Mouse (Mus musculus) liver, adult (tissue): ENCODE measurements around the gene Capn1.
A peak's percentile ranks its signal among the peaks of the same experiment; 100 is the strongest.

Experiments used
- GATA4 ChIP-seq: IDR thresholded peaks from 2 replicates; pipeline ENCODE4 v1.6.1; 2014; ENCODE audit warnings: mild to moderate bottlenecking, low read length; ENCODE audit not compliant: insufficient replicate concordance

Capn1 gene

DNA sequence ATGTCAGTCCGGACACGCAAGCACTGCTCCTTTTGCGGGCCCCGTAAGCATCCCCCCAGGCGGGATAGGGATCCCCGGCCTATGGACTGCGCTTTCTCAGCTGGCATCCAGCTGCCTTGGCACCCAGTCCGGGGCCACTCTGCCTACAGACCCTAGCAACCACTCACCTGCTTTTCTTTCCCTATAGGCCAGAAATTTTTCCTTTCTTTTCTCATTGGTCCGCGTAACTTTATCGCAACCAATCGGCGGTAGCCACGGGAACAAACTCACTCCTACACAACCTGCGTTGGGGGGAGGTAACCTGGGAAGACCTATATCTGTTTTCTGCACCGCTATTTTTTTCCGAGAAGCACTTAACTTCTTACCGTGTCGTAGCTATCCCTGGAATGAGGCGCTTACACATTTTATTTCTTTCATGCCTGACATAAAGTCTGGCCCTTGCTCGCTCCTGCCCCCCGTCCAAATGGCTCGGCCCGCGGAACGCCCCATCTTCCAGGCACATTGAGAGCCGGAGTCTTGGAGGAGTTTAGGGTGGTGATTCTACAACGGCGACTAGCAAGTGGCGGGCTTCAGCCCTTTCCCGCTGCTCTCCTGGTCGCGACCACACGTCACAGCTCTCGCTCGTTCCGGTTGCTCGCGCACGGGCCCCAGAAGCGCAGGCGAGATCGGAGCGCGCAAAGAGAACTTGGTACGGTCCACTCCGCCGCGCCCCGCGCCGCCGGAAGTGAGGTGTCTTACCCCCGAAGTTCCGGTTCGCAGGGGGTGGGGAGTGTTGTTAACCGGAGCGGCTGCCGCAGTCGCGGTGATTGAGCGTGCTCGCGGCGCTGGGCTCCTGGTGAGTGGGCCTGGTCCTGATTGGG lies 30.8 kb upstream of the Capn1 start, which contains the start of gene Syvn1:
Syvn1 (plus strand) TSS at position 283 of the 860 bp plus-strand sequence.
- no peak for TF ChIP-seq GATA4

DNA sequence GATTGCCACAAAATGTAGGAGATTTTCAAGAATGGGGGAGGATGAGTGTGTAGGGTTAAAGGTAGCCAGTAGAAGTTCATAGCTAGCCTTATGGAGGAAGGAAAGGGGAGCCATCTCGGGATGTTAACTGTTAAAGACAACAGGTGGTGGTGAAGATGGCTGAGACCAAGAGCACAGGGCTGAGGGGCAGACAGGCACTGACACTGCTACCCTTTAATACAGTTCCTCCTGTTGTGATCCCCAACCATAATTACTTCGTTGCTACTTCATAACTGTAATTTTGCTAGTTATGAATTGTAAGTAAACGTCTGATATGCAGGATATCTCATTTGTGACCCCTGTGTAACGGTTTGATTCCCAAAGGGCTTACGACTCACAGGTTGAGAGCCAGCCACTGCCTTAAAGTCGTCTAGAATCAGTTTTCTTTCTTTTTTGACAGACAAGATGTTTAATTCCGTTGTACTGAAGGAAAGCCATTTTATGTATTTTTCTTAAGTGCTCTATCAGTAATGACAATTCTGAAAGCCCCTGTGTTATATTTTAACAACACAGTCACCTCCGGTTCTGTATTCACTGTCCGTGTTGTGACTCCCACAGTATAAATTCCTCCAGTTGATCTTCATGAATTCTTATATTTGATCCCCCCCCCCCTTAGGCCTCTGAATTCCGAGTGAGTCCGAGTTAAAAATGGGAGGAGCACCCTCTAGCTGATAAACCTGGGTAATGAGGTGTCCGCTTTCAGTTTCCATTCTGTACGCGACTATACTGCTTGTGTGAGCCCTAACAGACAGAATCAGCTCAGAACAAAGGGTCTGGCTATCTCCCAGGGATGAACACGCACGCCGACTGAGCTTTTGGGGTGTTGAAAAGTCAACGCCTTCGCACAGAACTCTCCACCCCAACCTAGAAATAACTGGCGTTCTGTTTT lies 29.9 kb upstream of the Capn1 start:
- peak; percentile 11; the same call in 1 of the 2 replicates for TF ChIP-seq GATA4

DNA sequence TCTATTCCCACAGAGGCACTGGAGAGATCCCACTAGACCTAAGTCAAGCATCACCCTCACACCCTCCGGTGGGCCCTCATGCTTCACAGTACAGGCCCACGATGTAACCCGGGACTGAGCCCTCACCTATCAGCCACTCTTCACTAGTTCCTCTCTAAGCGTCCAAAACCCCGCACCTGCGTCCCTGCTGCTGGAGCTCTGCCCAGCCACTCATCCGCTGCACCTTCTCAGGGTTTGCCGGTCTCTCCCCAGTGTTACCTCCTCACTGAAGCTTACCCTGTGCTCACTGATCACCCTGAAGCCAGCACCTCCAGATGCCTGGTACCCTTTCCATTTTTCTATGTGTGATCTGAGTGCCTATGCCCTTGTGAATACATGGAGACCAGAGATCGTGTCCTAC lies 26.6 kb upstream of the Capn1 start:
- no peak for TF ChIP-seq GATA4

DNA sequence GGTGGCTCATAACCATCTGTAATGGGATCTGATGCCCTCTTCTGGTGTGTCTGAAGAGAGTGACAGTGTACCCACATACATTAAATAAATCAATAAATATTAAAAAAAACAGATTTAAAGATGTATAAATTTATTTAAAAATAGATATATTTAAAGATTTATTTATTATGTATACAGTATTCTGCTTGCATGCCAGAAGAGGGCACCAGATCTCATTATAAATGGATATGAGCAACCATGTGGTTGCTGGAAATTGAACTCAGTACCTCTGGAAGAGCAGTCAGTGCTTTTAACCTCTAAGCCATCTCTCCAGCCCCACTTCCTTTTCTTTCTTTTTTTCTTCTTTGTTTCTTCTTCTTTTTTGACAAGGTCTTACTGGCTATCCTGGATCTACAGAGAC lies 24.3 kb upstream of the Capn1 start:
- no peak for TF ChIP-seq GATA4

DNA sequence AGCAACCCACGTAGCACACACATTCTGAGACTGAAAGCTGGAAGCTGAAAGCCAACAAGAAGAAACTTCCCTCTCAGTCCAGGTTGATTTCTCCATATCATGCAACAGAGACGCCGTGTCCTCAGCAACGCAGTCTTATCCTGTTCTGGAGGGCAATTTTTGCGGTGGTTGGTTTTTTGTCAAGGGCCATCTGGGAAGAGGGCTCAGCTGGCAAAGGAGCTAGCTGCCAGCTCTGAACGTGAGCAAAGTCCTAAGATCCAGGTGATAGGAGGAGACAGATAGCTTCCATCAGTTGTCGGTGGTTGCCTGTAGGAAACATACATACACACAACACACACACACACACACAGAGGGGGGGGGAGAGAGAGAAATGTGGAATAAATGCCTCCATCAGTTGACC lies 22.6 kb upstream of the Capn1 start:
- no peak for TF ChIP-seq GATA4

DNA sequence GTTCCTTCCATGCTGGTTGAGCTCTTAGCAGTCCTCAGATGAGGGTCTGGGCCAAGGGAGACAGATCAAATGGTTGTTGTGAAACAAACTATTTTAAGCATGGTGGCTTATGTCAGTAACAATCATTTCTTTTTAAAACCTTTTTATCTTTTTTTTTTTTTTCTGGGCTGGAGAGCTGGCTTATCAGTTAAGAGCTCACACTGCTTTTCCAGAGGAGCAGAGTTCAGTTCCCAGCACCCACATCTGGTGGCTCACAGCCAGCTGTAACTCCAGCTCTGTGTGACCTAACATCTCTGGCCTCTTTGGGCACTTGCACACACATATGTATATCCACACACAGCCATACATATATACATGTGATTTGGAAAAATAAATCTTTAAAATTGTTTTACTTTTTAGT lies 22.0 kb upstream of the Capn1 start:
- no peak for TF ChIP-seq GATA4

DNA sequence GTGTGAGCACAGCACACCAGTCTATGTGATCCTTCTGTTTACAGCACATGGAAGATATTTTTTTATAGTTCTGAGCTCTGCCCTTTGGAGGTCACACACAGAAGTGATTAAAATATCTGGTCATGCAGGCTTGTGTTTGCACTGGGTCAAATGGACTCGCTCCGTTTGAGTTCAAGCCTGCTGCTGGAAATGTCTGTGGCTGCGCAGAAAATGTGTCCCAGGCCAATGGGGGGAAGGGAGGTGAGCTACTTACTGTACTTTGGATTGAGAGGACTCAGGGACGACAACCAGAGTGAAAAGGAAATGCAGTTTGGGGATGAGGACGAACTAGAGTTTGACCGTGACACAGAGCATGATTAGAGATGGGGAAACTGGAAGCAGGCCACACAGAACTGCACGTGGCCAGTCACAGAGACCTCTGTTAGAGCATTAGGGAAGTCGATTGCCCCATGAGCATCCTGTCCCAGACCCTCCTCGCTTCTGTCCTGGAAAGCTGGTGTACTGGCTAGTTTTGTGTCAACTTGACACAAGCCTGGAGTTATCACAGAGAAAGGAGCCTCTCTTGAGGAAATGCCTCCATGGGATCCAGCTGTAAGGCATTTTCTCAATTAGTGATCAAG lies 20.4 kb upstream of the Capn1 start:
- TF ChIP-seq GATA4 = peak; percentile 25; the same call in 1 of the 2 replicates

DNA sequence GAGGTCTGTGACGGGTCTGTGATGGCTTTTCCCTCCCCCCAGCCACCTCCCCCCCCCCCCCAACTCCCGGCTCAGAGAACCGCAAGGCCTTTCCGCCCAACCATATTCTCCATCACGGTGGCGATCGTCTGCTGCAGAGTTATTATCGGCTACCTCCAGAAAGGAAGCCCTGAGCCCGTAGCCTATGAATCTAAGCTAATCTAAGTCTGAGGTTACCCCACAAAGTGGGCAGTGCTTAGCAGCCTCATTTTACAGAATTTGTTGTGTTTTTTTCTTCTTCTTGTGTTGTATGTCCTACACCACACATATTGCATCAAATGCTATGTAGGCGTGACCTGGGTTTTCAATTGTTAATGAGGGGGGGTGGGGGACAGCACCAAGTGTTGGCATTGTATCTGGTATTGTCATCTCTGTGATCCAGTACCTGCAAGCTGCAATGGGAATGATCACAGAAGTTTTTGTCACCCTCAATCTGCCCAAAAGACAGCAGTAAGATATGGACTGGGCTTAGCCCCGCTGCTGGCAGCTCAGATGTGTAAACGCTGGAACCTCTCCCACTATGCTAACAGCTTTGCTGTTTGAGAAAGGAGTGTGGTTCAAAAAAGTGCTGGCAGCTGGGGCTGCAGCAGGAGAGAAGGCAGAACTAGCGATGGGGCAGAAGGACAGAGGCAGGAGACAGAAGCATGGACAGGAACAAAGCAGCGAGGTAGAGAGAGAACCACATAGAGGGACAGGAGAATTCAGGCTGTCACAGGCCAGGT lies 15.0 kb upstream of the Capn1 start:
- no peak for TF ChIP-seq GATA4

DNA sequence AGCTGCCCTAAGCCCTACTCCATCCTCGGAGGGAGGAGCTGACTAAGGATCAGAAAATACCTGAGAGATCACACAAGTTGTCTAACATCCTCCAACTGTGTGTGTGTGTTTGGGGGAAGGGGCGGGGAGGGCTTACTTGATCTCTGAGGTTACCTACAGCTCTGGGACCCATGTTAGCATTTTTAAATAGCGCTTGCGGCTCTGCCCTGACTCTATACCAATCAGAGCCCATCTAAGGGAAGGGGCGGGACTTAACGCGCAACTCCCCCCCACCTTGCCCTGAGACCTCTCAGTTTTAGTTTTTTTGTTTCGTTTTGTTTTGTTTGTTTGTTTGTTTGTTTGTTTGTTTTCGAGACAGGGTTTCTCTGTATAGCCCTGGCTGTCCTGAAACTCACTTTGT lies 13.7 kb upstream of the Capn1 start:
- TF ChIP-seq GATA4 = no peak

DNA sequence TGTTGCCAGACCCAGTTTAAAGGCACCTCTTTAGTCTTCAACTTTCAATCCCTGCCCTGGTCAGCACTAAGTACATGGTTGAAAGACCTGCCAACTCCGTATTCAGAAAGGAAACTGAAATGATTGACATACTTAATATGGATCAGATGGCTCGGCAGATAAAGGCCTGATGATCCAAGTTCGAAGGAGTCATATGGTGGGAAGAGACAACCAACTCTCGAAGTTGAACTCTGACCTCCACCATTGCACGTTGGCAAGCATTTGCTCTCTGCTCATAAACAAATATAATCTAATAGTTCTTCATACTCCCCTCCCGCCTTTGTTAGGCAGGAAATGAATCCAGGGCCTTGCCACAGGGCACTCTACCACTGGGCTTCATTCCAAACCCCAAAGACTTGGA lies 13.3 kb upstream of the Capn1 start:
- no peak for TF ChIP-seq GATA4

DNA sequence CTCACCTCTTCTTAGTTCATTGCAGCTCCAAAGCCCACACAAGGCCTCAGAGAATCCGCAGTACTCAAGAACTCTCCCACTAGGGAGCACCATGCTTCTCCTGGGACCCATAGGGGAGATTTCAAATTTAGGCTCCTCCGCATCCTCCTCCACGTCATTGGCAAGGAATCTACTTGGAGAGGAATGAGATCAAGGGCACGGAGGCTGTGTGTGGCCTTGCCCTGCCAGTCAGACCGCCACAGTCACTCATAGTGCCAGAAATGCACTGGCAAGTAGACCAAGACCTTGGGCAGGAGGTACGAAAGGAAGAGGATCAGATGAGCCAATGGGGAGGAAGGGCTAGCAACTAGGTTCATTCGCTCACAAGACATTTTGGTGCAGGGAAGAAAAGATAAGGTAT lies 8.2 kb upstream of the Capn1 start:
- TF ChIP-seq GATA4 = no peak

DNA sequence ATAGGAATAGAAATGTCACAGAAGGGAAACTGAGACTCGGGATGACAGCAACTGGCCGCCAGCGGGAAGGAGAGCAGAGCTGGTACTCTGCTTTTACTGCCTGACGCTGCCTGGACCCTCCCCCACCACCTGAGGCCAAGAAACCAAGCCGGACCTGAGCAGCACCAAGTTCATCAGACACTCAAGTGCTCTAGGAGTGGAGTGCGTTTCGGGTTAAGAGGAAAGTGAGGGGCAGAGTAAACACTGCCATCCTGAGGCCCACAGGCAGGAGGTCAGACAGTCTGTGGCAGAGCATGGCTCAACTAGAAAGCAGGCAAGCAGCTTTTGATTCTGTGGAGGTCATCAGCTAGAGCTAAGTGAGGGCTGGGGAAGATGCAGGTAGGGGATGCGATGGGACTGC lies 7.4 kb upstream of the Capn1 start:
- TF ChIP-seq GATA4 = no peak

DNA sequence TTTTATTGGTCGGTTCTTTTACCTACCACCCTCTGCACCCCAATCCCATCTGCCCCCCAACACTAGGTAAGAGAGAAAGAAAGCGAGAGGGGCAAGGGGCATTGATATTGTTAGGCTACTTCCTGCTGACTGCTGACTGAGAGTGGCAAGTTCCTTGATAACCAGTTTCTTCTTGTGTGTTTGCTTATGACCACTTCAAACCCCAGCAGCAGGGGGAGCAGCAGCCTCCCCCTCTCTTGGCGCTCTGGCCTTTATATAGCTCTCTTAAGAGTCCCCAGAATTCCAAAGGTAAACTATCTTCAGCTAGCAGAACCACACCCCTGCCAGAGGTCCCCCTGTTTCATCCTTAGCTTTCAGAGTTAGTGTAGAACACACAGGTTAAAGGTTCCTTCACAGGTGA lies 4.6 kb upstream of the Capn1 start:
- TF ChIP-seq GATA4 = no peak

DNA sequence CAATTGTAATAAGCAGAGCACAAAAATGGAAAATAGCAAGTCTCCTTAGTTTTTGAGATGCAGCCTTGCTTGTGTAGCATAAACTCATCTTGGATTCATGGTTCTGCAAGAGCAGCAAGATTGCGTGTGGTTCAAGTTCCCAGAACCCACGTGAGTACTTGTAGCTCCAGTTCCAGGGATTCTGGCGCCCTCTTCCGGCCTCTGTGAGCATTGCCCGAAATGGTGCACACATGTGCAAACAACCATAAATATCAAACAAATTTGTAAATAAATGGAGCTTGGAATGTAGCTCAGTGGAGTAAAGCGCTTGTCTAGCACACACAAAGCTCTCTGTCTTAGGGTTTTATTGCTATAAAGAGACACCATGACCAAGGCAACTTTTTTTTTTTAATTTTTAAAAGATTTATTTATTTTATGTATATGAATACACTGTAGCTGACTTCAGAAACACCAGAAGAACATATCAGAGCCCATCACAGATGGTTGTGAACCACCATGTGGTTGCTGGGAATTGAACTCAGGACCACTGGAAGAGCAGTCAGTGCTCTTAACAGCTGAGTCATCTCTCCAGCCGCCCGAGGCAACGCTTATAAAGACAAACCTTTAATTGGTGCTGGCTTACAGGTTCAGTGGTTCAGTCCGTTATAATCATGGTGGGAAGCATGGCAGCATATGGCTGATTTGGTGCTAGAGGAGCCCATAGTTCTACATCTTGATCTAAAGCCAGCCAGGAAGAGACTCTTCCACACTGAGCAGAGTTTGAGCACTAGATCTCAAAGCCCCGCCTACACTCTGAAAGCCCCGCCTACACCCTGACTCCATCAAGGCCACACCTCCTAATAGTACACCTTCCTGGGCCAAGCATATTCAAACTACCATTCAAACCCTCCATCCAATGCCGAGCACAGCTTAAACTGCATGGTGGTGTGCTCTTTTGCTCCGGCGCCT lies 2.7 kb upstream of the Capn1 start:
- TF ChIP-seq GATA4 = no peak

DNA sequence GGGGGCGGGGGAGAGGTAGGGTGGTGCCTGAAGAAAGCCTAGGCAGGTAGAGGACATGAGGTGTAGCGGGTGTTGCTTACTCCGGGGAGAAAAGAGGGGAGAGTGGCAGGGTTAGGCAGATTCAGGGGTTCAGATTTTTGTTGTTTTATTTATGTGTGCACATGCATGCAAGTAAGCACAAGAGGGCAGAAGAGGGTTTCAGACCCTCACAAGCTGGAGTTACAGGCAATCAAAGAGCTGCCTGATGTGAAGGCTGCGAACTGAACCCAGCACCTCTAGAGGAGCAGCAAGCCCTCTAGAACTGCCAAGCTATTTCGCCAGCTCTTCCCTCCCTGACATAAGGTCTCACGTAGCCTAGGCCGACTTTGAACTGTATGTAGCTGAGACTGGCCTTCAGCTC lies 835 bp upstream of the Capn1 start:
- TF ChIP-seq GATA4 = no peak
